Comparison of ENCODE assay signal across 20 mouse cellular contexts in genomic region chr3:99279718-99280117, GRCm38 (mm10). TPM values are rescaled to one million over a fixed set of nuclear protein-coding genes. Genes with fewer than 3 reads are reported as not detected.
"Had no signal": no experiment of that assay in that cellular context is flagged by ENCODE, and none has a peak within 500 bp of the region (broad histone marks: within the 10 kb centered on the region; RNA-seq: fewer than 3 reads in every experiment).

No protein-coding gene starts in this region.

- H3K9me3 ChIP-seq: neural tube, embryonic 12.5 days; neural tube, embryonic 13.5 days; neural tube, embryonic 15.5 days; stomach, embryonic 15.5 days had no signal

- H3K4me3 ChIP-seq: neural tube, embryonic 12.5 days; neural tube, embryonic 13.5 days; neural tube, embryonic 15.5 days; stomach, embryonic 15.5 days had no signal

- H3K27me3 ChIP-seq: neural tube, embryonic 12.5 days; neural tube, embryonic 13.5 days; neural tube, embryonic 15.5 days; stomach, embryonic 15.5 days had no signal

- H3K36me3 ChIP-seq: neural tube, embryonic 12.5 days; neural tube, embryonic 13.5 days; neural tube, embryonic 15.5 days; stomach, embryonic 15.5 days had no signal

- DNase-seq: retina, postnatal 1 day; right cerebral cortex, adult 18-20 months; right cerebral cortex, postnatal 14 days; right cerebral cortex, postnatal 25 days; right cerebral cortex, postnatal 4 days; spleen, adult 18-20 months; thymus, adult 18-20 months; thymus, adult 2 months; thymus, postnatal 14 days; thymus, postnatal 25 days; thymus, postnatal 36 days; thymus, postnatal 4 days had no signal

- H3K27ac ChIP-seq: neural tube, embryonic 12.5 days; neural tube, embryonic 13.5 days; neural tube, embryonic 15.5 days; stomach, embryonic 15.5 days; stomach, postnatal 0 days had no signal

- H3K9ac ChIP-seq: neural tube, embryonic 12.5 days; neural tube, embryonic 13.5 days; neural tube, embryonic 15.5 days; stomach, embryonic 15.5 days had no signal

- H3K4me2 ChIP-seq: neural tube, embryonic 12.5 days; neural tube, embryonic 13.5 days; neural tube, embryonic 15.5 days; stomach, embryonic 15.5 days had no signal

- H3K4me1 ChIP-seq: neural tube, embryonic 12.5 days; neural tube, embryonic 13.5 days; neural tube, embryonic 15.5 days; stomach, embryonic 15.5 days had no signal

RNA-seq across cellular contexts. Expression of gene Tbx15, which starts 39.5 kb away (rescaled TPM):
- total RNA-seq: neutrophil, adult 5-6 weeks had no signal
- polyA plus RNA-seq: small intestine, adult 2 months; spleen, adult 2 months; stomach, postnatal 0 days had no signal
